Mouse (Mus musculus) liver, postnatal 0 days (tissue): ENCODE results near the gene Phip.

Experiments used
- CTCF ChIP-seq: sonication (generic); IDR thresholded peaks from 2 replicates; pipeline ENCODE4 v1.5.1; 2016; ENCODE audit warnings: antibody characterized with exemption, low read depth
- EP300 ChIP-seq: IDR thresholded peaks from 2 replicates; pipeline ENCODE4 v1.6.1; 2016; ENCODE audit warnings: antibody characterized with exemption, low read depth, mild to moderate bottlenecking

- TF ChIP-seq EP300, result no peak
- no peak for TF ChIP-seq CTCF
Observed at GRCm38 (mm10) chr9:82952330-82952729, 23.0 kb downstream of the Phip start.
